Mouse (Mus musculus) gastrocnemius, adult 8-10 months (tissue): ENCODE data around the gene Wdr19. TPM values are rescaled to one million over a fixed set of nuclear protein-coding genes. Genes with fewer than 3 reads are reported as not detected.
"Not testable (repeated sequence)": the region's sequence is repeated elsewhere in the genome, so short reads cannot be mapped to it uniquely, and the experiment has no call there.

Experiments used
- DNase-seq, 2 experiments: peaks; one replicate each; pipeline ENCODE4 v3.0.0; 2022; ENCODE audit warnings: low spot score in 2 of 2
- total RNA-seq, 4 experiments: library from RNA; stranded (reverse); gene quantifications; 2 replicates each; pipeline ENCODE4 v1.2.4; 2022

Gene Wdr19
- total RNA-seq, 4 experiments from 2014 or later, result 0.56 to 1.4 (median 1.1) TPM

DNA sequence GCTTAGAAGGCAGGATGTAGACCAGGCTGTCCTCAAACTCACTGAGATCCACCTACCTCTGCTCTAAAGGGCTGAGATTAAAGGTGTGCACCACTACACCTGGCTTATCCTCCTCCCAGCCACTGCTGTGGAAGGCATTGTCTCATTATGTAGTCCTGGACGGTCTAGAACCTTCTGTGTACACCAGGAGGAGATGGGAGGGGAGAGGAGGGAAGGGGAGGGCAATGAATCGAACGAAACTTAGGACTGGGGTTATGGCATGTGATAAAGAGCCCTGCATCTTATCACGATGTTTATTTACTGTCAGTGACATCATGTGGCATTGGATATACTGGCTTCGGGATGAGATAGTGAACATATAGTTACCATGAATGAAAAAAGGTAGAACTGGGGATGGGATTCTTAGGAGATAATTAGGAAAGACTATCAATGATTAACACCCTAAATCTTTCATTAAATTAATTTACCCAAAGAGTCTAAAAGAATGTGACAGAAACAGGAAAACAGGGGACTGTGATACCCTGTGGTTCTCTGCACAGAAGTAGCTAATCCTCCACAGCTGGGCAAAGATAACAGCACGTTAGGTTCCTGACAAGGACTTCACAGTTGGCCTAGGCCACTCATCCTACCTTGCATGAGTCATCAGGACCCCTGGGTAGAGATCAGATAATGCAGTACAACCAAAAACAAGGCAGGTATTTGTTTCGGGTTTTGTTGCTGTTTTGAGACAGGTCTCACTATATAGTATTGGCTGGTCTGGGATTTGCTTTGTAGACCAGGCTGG lies 98.9 kb downstream of the Wdr19 start:
- no peak for DNase-seq

DNA sequence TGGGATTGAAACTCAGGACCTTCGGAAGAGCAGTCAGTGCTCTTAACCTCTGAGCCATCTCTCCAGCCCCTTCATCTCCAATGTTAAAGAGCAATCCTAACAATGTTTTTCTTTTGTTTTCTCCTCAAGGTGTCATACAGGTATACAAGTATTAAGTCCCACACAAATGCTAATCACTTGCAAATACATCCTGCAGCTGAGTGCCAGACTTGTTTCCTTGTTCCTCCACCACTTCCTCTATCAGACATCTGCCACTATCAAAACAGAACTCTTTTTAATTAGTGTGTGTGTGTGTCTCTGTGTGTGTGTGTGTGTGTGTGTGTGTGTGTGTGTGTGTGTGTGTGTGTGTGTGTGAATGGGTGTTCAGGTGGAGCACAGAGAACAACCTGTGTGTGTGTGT lies 100.1 kb downstream of the Wdr19 start:
- DNase-seq, result not testable (repeated sequence)

DNA sequence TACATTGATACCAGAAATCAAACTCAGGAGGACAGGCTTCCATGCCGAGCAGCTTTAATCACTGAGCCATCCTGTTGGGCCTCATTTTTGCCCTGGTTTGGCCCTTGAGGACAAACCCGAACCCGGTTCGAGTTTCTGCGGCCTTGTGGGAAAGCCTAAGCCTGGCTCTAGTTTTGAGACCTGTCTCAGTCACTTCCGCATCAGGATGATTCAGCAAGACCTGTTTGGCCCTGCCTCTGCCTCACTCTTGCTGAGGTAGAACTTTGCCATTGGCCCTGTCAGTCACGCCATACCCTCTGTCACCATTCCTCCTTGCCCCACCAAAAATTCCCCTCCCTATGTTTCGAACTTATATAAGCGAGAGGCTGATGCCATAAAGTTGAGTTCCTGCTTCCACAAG lies 100.6 kb downstream of the Wdr19 start:
- DNase-seq, result no peak

DNA sequence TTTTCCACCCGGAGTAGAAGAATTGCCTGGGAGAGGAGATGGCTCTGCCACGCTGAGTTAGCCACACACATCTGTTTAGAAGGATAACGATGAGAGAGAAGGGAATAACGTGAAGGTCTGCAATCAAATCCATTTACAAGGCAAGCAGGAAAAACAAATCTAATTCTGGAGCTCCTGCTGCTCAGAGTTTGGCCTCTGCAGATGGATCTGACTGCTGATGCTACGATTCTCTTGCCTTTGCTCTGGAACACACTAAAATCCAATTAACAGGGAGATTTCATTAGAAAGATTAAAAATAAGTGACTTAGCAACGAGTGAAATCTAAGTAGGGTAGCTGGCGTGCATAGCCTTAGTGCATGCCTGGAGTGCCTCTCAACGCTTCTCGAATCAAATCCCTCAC lies 106.0 kb downstream of the Wdr19 start:
- DNase-seq, result no peak

DNA sequence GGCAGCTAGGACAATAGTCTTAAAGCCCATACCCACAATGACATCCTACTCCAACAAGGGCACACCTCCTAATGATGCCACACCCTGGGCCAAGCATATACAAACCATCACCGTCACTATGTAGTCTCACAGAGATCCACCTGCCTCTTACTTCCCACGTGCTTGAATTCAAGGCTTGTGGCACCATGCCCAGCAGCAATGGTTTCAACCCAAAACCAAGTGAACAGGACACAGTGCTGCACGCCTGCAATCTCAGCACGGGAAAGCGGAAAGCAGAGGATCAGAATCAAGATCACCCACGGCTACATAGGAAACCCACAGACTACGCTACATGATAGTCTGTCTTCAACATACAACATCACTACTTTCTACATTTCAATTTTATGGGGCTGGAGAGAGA lies 108.7 kb downstream of the Wdr19 start:
- DNase-seq, result no peak

DNA sequence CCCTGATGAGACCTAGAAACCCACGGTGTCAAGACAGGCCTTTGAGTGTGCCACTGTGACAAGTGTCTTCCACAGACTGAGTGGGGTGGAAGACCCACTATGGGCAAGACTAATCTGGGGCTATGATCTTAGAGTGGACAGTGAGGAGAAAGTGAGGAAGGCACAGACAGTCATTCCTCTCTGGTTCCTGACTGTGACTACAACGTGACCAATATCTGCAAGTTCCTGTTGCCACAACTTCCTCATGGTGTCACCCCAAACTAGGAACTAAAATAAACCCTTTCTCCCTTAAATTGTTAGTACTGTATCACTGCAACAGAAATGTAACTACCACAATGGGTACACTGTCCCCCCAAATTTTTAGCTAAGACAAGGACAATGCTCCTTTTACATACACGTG lies 109.4 kb downstream of the Wdr19 start:
- DNase-seq, result no peak

Other genes with a start within 250 kb of the Wdr19 start
- under 1 TPM; 0.16 to 0.34 (median 0.29) TPM for gene Tlr6, start 239.6 kb upstream of the Wdr19 start, total RNA-seq
- gene Fam114a1, start 229.6 kb upstream of the Wdr19 start, total RNA-seq, result 1 to 10 TPM; 2.7 to 9.1 (median 4.0) TPM
- under 1 TPM in 1 of 4 experiments, not detected in 3; 0.25 TPM for gene Tmem156, start 107.6 kb upstream of the Wdr19 start, total RNA-seq
- gene Klhl5, start 92.2 kb upstream of the Wdr19 start, total RNA-seq, result 1 to 10 TPM; 4.5 to 6.0 (median 5.6) TPM
- 10 to 100 TPM; 23.6 to 32.0 (median 28.3) TPM for gene Rfc1, start 136.0 kb downstream of the Wdr19 start, total RNA-seq
- under 1 TPM in 3 of 4 experiments, not detected in 1; 0.09 to 0.16 (median 0.10) TPM for gene Klb, start 148.6 kb downstream of the Wdr19 start, total RNA-seq
- gene Rpl9, start 191.7 kb downstream of the Wdr19 start, total RNA-seq, result 100 to 1,000 TPM; 555 to 707 (median 597) TPM
- 10 to 100 TPM; 37.2 to 39.2 (median 37.9) TPM for gene Lias, start 191.8 kb downstream of the Wdr19 start, total RNA-seq
- gene Ugdh, start 236.3 kb downstream of the Wdr19 start, total RNA-seq, result 1 to 10 TPM; 4.9 to 8.0 (median 6.1) TPM